ENCODE assay signal across 27 mouse cellular contexts in the genomic region with DNA sequence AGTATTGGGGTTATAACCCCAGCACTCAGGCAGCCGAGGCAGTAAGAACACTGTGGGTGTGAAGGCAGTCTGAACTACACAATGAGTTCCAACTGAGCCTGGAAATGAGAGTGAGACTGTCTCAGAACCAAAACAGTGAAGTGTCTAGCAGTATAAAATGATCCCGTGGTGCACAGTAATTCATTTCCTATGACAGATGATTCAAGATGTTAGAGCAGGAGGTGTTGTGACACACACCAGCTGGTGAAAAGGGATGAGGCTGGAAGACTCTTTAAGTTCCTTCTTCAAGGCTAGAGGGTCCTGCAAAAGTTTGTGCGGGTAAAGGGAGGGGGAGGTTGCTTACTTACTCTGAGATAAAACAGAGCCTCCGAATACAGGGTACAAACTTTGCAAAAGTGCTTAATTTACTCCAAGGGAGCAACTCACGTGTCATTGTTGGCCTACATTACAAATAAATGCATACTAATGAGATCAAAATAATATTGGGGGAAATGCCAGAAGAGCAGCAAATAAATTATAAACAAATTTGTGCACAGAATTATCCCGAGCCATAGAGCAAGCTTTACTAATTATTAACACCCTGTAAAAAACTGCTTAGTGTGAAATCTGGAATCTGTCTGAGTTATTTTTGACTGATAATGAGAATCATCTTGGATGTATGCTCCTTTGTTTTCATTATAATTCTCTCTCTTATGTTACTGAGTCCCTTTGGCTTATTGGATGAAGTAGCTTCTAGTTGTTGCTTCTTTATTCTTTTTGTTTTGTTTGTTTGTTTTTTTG.
DNase-seq lines count a peak whose midpoint lies in the region; ATAC-seq and TF ChIP-seq lines count a peak whose summit lies in the region.
"Had no signal": no experiment of that assay in that cellular context is flagged by ENCODE, and none has a peak within 500 bp of the region (broad histone marks: within the 10 kb centered on the region; RNA-seq: fewer than 3 reads in every experiment).

No protein-coding gene starts in this region.

- no peak for TF ChIP-seq CTCF in brain, embryonic 14.5 days (IDR thresholded peaks at IDR 0.05; ENCODE audit: borderline replicate concordance, extremely low read depth, insufficient read depth, insufficient read length)

- DNase-seq in forebrain, embryonic 10.5 days (ENCODE audit: extremely low spot score, low spot score), result no peak
- DNase-seq in brain, embryonic 14.5 days (ENCODE audit: low read depth), result peak; percentile 78
- peak; percentile 28 to 74 for DNase-seq in layer of hippocampus, adult 18-20 months (ENCODE audit: low spot score in 2 of 2)
- DNase-seq in layer of hippocampus, postnatal 14 days (ENCODE audit: low spot score in 2 of 2), result peak; percentile 26 to 55
- DNase-seq in adrenal gland, adult 18-20 months (ENCODE audit: low spot score in 2 of 2), result no peak
- no peak for DNase-seq in kidney, adult 8-10 months
- DNase-seq: cerebellum, adult 2 months; cerebellum, postnatal 25 days; embryo, embryonic 11 days; gastrocnemius, postnatal 14 days; heart, adult 11 months; heart, postnatal 14 days; kidney, postnatal 36 days; left cerebral cortex, postnatal 4 days; lung, postnatal 4 days; midbrain, embryonic 14.5 days; right cerebral cortex, postnatal 25 days; thymus, adult 18-20 months; thymus, postnatal 4 days had no signal

- H3K36me3 ChIP-seq in forebrain, embryonic 15.5 days, result no peaks in the 10 kb centered on the region
- H3K36me3 ChIP-seq in forebrain, embryonic 10.5 days (replicated peaks), result no peaks in the 10 kb centered on the region
- H3K36me3 ChIP-seq: kidney, embryonic 15.5 days; limb, embryonic 15.5 days had no signal

- H3K9me3 ChIP-seq in forebrain, embryonic 15.5 days, result no peaks in the 10 kb centered on the region
- H3K9me3 ChIP-seq in forebrain, embryonic 10.5 days, result no peaks in the 10 kb centered on the region
- H3K9me3 ChIP-seq: kidney, embryonic 15.5 days; limb, embryonic 15.5 days had no signal

- H3K4me2 ChIP-seq in forebrain, embryonic 15.5 days (replicated peaks), result no peak overlapping the region
- H3K4me2 ChIP-seq: heart, embryonic 11.5 days; kidney, embryonic 15.5 days; limb, embryonic 15.5 days had no signal

- peak; percentile 93 for ATAC-seq in forebrain, embryonic 15.5 days (replicated peaks)
- ATAC-seq: CD4-positive, CD25-positive, alpha-beta regulatory T cell, adult 4 months; hindbrain, postnatal 0 days; intestine, embryonic 16.5 days had no signal

- H3K4me1 ChIP-seq in forebrain, embryonic 15.5 days, result no peaks in the 10 kb centered on the region
- H3K4me1 ChIP-seq in forebrain, embryonic 10.5 days, result no peaks in the 10 kb centered on the region
- H3K4me1 ChIP-seq: kidney, embryonic 15.5 days; limb, embryonic 15.5 days had no signal

- no peak overlapping the region for H3K4me3 ChIP-seq in forebrain, embryonic 15.5 days
- no peak overlapping the region for H3K4me3 ChIP-seq in forebrain, embryonic 10.5 days
- H3K4me3 ChIP-seq: kidney, embryonic 15.5 days; limb, embryonic 15.5 days had no signal

- 48% methylated on average over 6 of the region's 6 CpGs for WGBS in forebrain, embryonic 15.5 days
- WGBS in forebrain, embryonic 10.5 days, result 80% methylated on average over 6 of the region's 6 CpGs

- no peak overlapping the region for H3K27ac ChIP-seq in forebrain, embryonic 15.5 days (replicated peaks)
- no peak overlapping the region for H3K27ac ChIP-seq in forebrain, embryonic 10.5 days
- H3K27ac ChIP-seq: hindbrain, postnatal 0 days; kidney, embryonic 15.5 days; limb, embryonic 15.5 days; liver, embryonic 14.5 days had no signal

- no peak overlapping the region for H3K9ac ChIP-seq in forebrain, embryonic 15.5 days (replicated peaks)
- H3K9ac ChIP-seq: kidney, embryonic 15.5 days; limb, embryonic 15.5 days; liver, embryonic 14.5 days had no signal

- no peaks in the 10 kb centered on the region for H3K27me3 ChIP-seq in forebrain, embryonic 15.5 days
- H3K27me3 ChIP-seq in forebrain, embryonic 10.5 days (ENCODE audit: poor library complexity, severe bottlenecking), result no peaks in the 10 kb centered on the region
- H3K27me3 ChIP-seq: kidney, embryonic 15.5 days; limb, embryonic 15.5 days had no signal

- TF ChIP-seq POLR2A in brain, embryonic 14.5 days (IDR thresholded peaks at IDR 0.05; ENCODE audit: borderline replicate concordance, extremely low read depth, insufficient read depth, insufficient read length, poor library complexity, severe bottlenecking), result no peak

Comparison
In these comparisons a context has a peak if more than half of its experiments do, and no peak if none do; other contexts are left out.
1. DNase-seq: peak in brain, embryonic 14.5 days (single experiment), layer of hippocampus, adult 18-20 months (2 of 2) and layer of hippocampus, postnatal 14 days (2 of 2); none in forebrain, embryonic 10.5 days (single experiment), adrenal gland, adult 18-20 months (0 of 2) and kidney, adult 8-10 months (0 of 2).